Mouse (Mus musculus): ENCODE measurements around the gene C2cd4d. TPM values are rescaled to one million over a fixed set of nuclear protein-coding genes. Genes with fewer than 3 reads are reported as not detected.

Gene C2cd4d
- polyA plus RNA-seq, 2 experiments: 0.04 to 0.23 TPM

GRCm38 (mm10) chr3:94402451-94402850, 40.2 kb downstream of the C2cd4d start:
- Histone ChIP-seq H3K27me3 (ENCODE audit: control insufficient read depth, insufficient read depth, low read length) (peaks cover 22% of the 10 kb centered on the region), H3K4me3 (ENCODE audit: insufficient read depth in 1 of 2, low read depth in 2 of 2, low read length in 2 of 2) (no peak overlapping the region), H3K4me1 (replicated peaks; ENCODE audit: control insufficient read depth in 2 of 2, insufficient read depth in 2 of 2, low read length in 1 of 2) (no peaks in the 10 kb centered on the region), H3K4me2 (ENCODE audit: low read depth) (no peak overlapping the region), H3K36me3 (replicated peaks; ENCODE audit: control insufficient read depth, insufficient read depth, low read depth) (no peaks in the 10 kb centered on the region), H3K9ac (replicated peaks) (no peak overlapping the region), H3K27ac (no peak overlapping the region), H3K9me3 (ENCODE audit: control insufficient read depth, low read length) (no peaks in the 10 kb centered on the region)
- ATAC-seq (ENCODE audit: insufficient read depth) (no peak), DNase-seq (ENCODE audit: low read depth in 3 of 3, low spot score in 3 of 3) (no peak)
- WGBS (ENCODE audit: insufficient replicate concordance): 48% methylated on average over 8 of the region's 8 CpGs
- TF ChIP-seq CTCF (IDR thresholded peaks at IDR 0.05; ENCODE audit: low read depth) (no peak), EP300 (IDR thresholded peaks at IDR 0.05; ENCODE audit: low read depth) (no peak)

GRCm38 (mm10) chr3:94404366-94405054, 42.3 kb downstream of the C2cd4d start:
- Histone ChIP-seq H3K9me3 (ENCODE audit: control insufficient read depth, low read length) (no peaks in the 10 kb centered on the region), H3K27me3 (ENCODE audit: control insufficient read depth, insufficient read depth, low read length) (peaks cover 6% of the 10 kb centered on the region), H3K4me1 (replicated peaks; ENCODE audit: control insufficient read depth in 2 of 2, insufficient read depth in 2 of 2, low read length in 1 of 2) (no peaks in the 10 kb centered on the region), H3K4me2 (ENCODE audit: low read depth) (no peak overlapping the region), H3K36me3 (replicated peaks; ENCODE audit: control insufficient read depth, insufficient read depth, low read depth) (no peaks in the 10 kb centered on the region), H3K4me3 (ENCODE audit: insufficient read depth in 1 of 2, low read depth in 2 of 2, low read length in 2 of 2) (no peak overlapping the region), H3K27ac (no peak overlapping the region), H3K9ac (replicated peaks) (no peak overlapping the region)
- no peak for TF ChIP-seq EP300 (IDR thresholded peaks at IDR 0.05; ENCODE audit: low read depth)
- TF ChIP-seq CTCF (IDR thresholded peaks at IDR 0.05; ENCODE audit: low read depth): no peak
- no peak for DNase-seq (ENCODE audit: low read depth in 3 of 3, low spot score in 3 of 3)
- ATAC-seq (ENCODE audit: insufficient read depth): no peak
- WGBS (ENCODE audit: insufficient replicate concordance): 36% methylated on average over 7 of the region's 7 CpGs

GRCm38 (mm10) chr3:94405561-94405960, 43.3 kb downstream of the C2cd4d start:
- Histone ChIP-seq H3K4me3 (ENCODE audit: insufficient read depth in 1 of 2, low read depth in 2 of 2, low read length in 2 of 2) (no peak overlapping the region), H3K4me2 (ENCODE audit: low read depth) (no peak overlapping the region), H3K27ac (no peak overlapping the region), H3K9me3 (ENCODE audit: control insufficient read depth, low read length) (no peaks in the 10 kb centered on the region), H3K27me3 (ENCODE audit: control insufficient read depth, insufficient read depth, low read length) (no peaks in the 10 kb centered on the region; the same call in 1 of the 2 replicates), H3K4me1 (replicated peaks; ENCODE audit: control insufficient read depth in 2 of 2, insufficient read depth in 2 of 2, low read length in 1 of 2) (no peaks in the 10 kb centered on the region), H3K9ac (replicated peaks) (no peak overlapping the region), H3K36me3 (replicated peaks; ENCODE audit: control insufficient read depth, insufficient read depth, low read depth) (no peaks in the 10 kb centered on the region)
- ATAC-seq (ENCODE audit: insufficient read depth) (no peak), DNase-seq (ENCODE audit: low read depth in 3 of 3, low spot score in 3 of 3) (no peak)
- TF ChIP-seq EP300 (IDR thresholded peaks at IDR 0.05; ENCODE audit: low read depth): no peak
- TF ChIP-seq CTCF (IDR thresholded peaks at IDR 0.05; ENCODE audit: low read depth): no peak
- WGBS (ENCODE audit: insufficient replicate concordance): 52% methylated on average over 4 of the region's 4 CpGs

GRCm38 (mm10) chr3:94412530-94412929, 50.3 kb downstream of the C2cd4d start:
- Histone ChIP-seq H3K4me2 (ENCODE audit: low read depth) (peak overlapping the region; percentile 77), H3K4me3 (ENCODE audit: insufficient read depth in 1 of 2, low read depth in 2 of 2, low read length in 2 of 2) (peak overlapping the region; percentile 44 to 48), H3K9ac (replicated peaks) (peak overlapping the region; percentile 7; the same call in 1 of the 2 replicates), H3K4me1 (replicated peaks; ENCODE audit: control insufficient read depth in 2 of 2, insufficient read depth in 2 of 2, low read length in 1 of 2) (peaks cover 0 to 3% of the 10 kb centered on the region in 2 experiments; a peak in 1 of 4 replicates), H3K27ac (no peak overlapping the region), H3K27me3 (ENCODE audit: control insufficient read depth, insufficient read depth, low read length) (no peaks in the 10 kb centered on the region), H3K9me3 (ENCODE audit: control insufficient read depth, low read length) (no peaks in the 10 kb centered on the region), H3K36me3 (replicated peaks; ENCODE audit: control insufficient read depth, insufficient read depth, low read depth) (no peaks in the 10 kb centered on the region)
- WGBS (ENCODE audit: insufficient replicate concordance): 7% methylated on average over 25 of the region's 25 CpGs
- ATAC-seq (ENCODE audit: insufficient read depth) (peak; percentile 59), DNase-seq (ENCODE audit: low read depth in 3 of 3, low spot score in 3 of 3) (no peak)
- TF ChIP-seq EP300 (IDR thresholded peaks at IDR 0.05; ENCODE audit: low read depth): no peak

- ATAC-seq (ENCODE audit: insufficient read depth): peak; percentile 98
- no peaks in the 10 kb centered on the region for H3K9me3 ChIP-seq (ENCODE audit: control insufficient read depth, low read length)
- no peak within 1 kb of the TSS for H3K27ac ChIP-seq
Observed at GRCm38 (mm10) chr3:94413031-94413679, 50.9 kb downstream of the C2cd4d start, which contains the start of gene Tdrkh. Gene Tdrkh (plus strand): TSS chr3:94413273.

More at GRCm38 (mm10) chr3:94413031-94413679, 50.9 kb downstream of the C2cd4d start, which contains the start of gene Tdrkh:
- peak within 1 kb of the TSS; percentile 24; the same call in 1 of the 2 replicates for H3K9ac ChIP-seq (replicated peaks)
- TF ChIP-seq EP300 (IDR thresholded peaks at IDR 0.05; ENCODE audit: low read depth) (no peak), CTCF (IDR thresholded peaks at IDR 0.05; ENCODE audit: low read depth) (0 out of 2 replicates have a peak, but pooled peaks have one; percentile 24)
- H3K4me1 ChIP-seq (replicated peaks; ENCODE audit: control insufficient read depth in 2 of 2, insufficient read depth in 2 of 2, low read length in 1 of 2): peaks cover 0 to 3% of the 10 kb centered on the region in 2 experiments; a peak in 1 of 4 replicates
- H3K4me2 ChIP-seq (ENCODE audit: low read depth): peak within 1 kb of the TSS; percentile 77
- H3K36me3 ChIP-seq (replicated peaks; ENCODE audit: control insufficient read depth, insufficient read depth, low read depth): no peaks in the 10 kb centered on the region
- H3K4me3 ChIP-seq (ENCODE audit: insufficient read depth in 1 of 2, low read depth in 2 of 2, low read length in 2 of 2): peak within 1 kb of the TSS; percentile 44 to 48
- 9% methylated on average over 52 of the region's 52 CpGs for WGBS (ENCODE audit: insufficient replicate concordance)
- no peaks in the 10 kb centered on the region for H3K27me3 ChIP-seq (ENCODE audit: control insufficient read depth, insufficient read depth, low read length)
- DNase-seq (ENCODE audit: low read depth in 3 of 3, low spot score in 3 of 3): peak; percentile 78 to 89 (median 80)

Other genes starting within 250 kb of the C2cd4d start
- not detected in 2 replicates for gene Gm10696, start 184.2 kb upstream of the C2cd4d start, polyA plus RNA-seq (2012; rRNA removed)
- not detected in 2 replicates for gene Gm10696, start 184.2 kb upstream of the C2cd4d start, polyA plus RNA-seq (2014; fragmentation: Nextera tagmentation; extraction: Ambion mirVana)
- gene Gm5286, start 165.7 kb upstream of the C2cd4d start, polyA plus RNA-seq (2012; rRNA removed): not detected in 2 replicates
- not detected in 2 replicates for gene Gm5286, start 165.7 kb upstream of the C2cd4d start, polyA plus RNA-seq (2014; fragmentation: Nextera tagmentation; extraction: Ambion mirVana)
- not detected in 2 replicates for gene Gm4778, start 98.4 kb upstream of the C2cd4d start, polyA plus RNA-seq (2012; rRNA removed)
- not detected in 2 replicates for gene Gm4778, start 98.4 kb upstream of the C2cd4d start, polyA plus RNA-seq (2014; fragmentation: Nextera tagmentation; extraction: Ambion mirVana)
- 0.76 and 1.2 TPM in 2 replicates for gene Them4, start 52.3 kb upstream of the C2cd4d start, polyA plus RNA-seq (2012; rRNA removed)
- gene Them4, start 52.3 kb upstream of the C2cd4d start, polyA plus RNA-seq (2014; fragmentation: Nextera tagmentation; extraction: Ambion mirVana): 2.7 and 2.8 TPM in 2 replicates
- not detected in 2 replicates for gene Them5, start 20.3 kb upstream of the C2cd4d start, polyA plus RNA-seq (2012; rRNA removed)
- gene Them5, start 20.3 kb upstream of the C2cd4d start, polyA plus RNA-seq (2014; fragmentation: Nextera tagmentation; extraction: Ambion mirVana): not detected in 2 replicates
- 0.75 and 0.78 TPM in 2 replicates for gene Rorc, start 10.4 kb downstream of the C2cd4d start, polyA plus RNA-seq (2012; rRNA removed)
- 0.77 and 0.88 TPM in 2 replicates for gene Rorc, start 10.4 kb downstream of the C2cd4d start, polyA plus RNA-seq (2014; fragmentation: Nextera tagmentation; extraction: Ambion mirVana)
- 0.01 TPM in 2 replicates for gene Lingo4, start 36.1 kb downstream of the C2cd4d start, polyA plus RNA-seq (2012; rRNA removed)
- gene Lingo4, start 36.1 kb downstream of the C2cd4d start, polyA plus RNA-seq (2014; fragmentation: Nextera tagmentation; extraction: Ambion mirVana): 0.04 TPM in 1 of 2 replicates, not detected in the other
- gene Tdrkh, start 50.8 kb downstream of the C2cd4d start, polyA plus RNA-seq (2012; rRNA removed): 1.0 and 3.0 TPM in 2 replicates
- gene Tdrkh, start 50.8 kb downstream of the C2cd4d start, polyA plus RNA-seq (2014; fragmentation: Nextera tagmentation; extraction: Ambion mirVana): 8.6 and 9.0 TPM in 2 replicates
- gene Mrpl9, start 80.9 kb downstream of the C2cd4d start, polyA plus RNA-seq (2012; rRNA removed): 22.7 and 35.1 TPM in 2 replicates
- gene Mrpl9, start 80.9 kb downstream of the C2cd4d start, polyA plus RNA-seq (2014; fragmentation: Nextera tagmentation; extraction: Ambion mirVana): 33.3 and 35.2 TPM in 2 replicates
- 0.02 TPM in 1 of 2 replicates, not detected in the other for gene Oaz3, start 81.5 kb downstream of the C2cd4d start, polyA plus RNA-seq (2012; rRNA removed)
- not detected in 2 replicates for gene Oaz3, start 81.5 kb downstream of the C2cd4d start, polyA plus RNA-seq (2014; fragmentation: Nextera tagmentation; extraction: Ambion mirVana)
- gene Celf3, start 115.9 kb downstream of the C2cd4d start, polyA plus RNA-seq (2012; rRNA removed): 0.07 and 0.79 TPM in 2 replicates
- not detected in 2 replicates for gene Celf3, start 115.9 kb downstream of the C2cd4d start, polyA plus RNA-seq (2014; fragmentation: Nextera tagmentation; extraction: Ambion mirVana)
- gene Riiad1, start 117.9 kb downstream of the C2cd4d start, polyA plus RNA-seq (2012; rRNA removed): not detected in 2 replicates
- not detected in 2 replicates for gene Riiad1, start 117.9 kb downstream of the C2cd4d start, polyA plus RNA-seq (2014; fragmentation: Nextera tagmentation; extraction: Ambion mirVana)
- 4.3 and 5.6 TPM in 2 replicates for gene Snx27, start 220.3 kb downstream of the C2cd4d start, polyA plus RNA-seq (2012; rRNA removed)
- 8.8 and 9.7 TPM in 2 replicates for gene Snx27, start 220.3 kb downstream of the C2cd4d start, polyA plus RNA-seq (2014; fragmentation: Nextera tagmentation; extraction: Ambion mirVana)